Mouse (Mus musculus): ENCODE measurements around the gene Rad51b.

The Rad51b gene

GRCm38 (mm10) chr12:79490626-79491025, 193.5 kb downstream of the Rad51b start:
- no peak for DNase-seq (ENCODE audit: low read depth, low spot score)

GRCm38 (mm10) chr12:79492175-79492574, 195.1 kb downstream of the Rad51b start:
- DNase-seq (ENCODE audit: low read depth, low spot score), result no peak

GRCm38 (mm10) chr12:79492613-79493012, 195.5 kb downstream of the Rad51b start:
- DNase-seq (ENCODE audit: low read depth, low spot score), result no peak

- no peak for DNase-seq (ENCODE audit: low read depth, low spot score)
These were observed 196.4 kb downstream of the Rad51b start for GRCm38 (mm10) chr12:79493481-79493880.

GRCm38 (mm10) chr12:79498326-79498725, 201.2 kb downstream of the Rad51b start:
- DNase-seq (ENCODE audit: low read depth, low spot score), result peak; percentile 29

- no peak for DNase-seq (ENCODE audit: low read depth, low spot score)
These were observed 202.7 kb downstream of the Rad51b start for GRCm38 (mm10) chr12:79499809-79500208.

GRCm38 (mm10) chr12:79501877-79502276, 204.8 kb downstream of the Rad51b start:
- DNase-seq (ENCODE audit: low read depth, low spot score), result no peak

- no peak for DNase-seq (ENCODE audit: low read depth, low spot score)
These were observed 205.9 kb downstream of the Rad51b start for GRCm38 (mm10) chr12:79502862-79503581.

- DNase-seq (ENCODE audit: low read depth, low spot score), result no peak
These were observed 206.8 kb downstream of the Rad51b start for GRCm38 (mm10) chr12:79503582-79504515.

- DNase-seq (ENCODE audit: low read depth, low spot score), result no peak
These were observed 207.6 kb downstream of the Rad51b start for GRCm38 (mm10) chr12:79504641-79505040.

- no peak for DNase-seq (ENCODE audit: low read depth, low spot score)
These were observed 209.3 kb downstream of the Rad51b start for GRCm38 (mm10) chr12:79506421-79506820.

GRCm38 (mm10) chr12:79507141-79507681, 210.1 kb downstream of the Rad51b start:
- no peak for DNase-seq (ENCODE audit: low read depth, low spot score)

- DNase-seq (ENCODE audit: low read depth, low spot score), result peak; percentile 26
These were observed 214.5 kb downstream of the Rad51b start for GRCm38 (mm10) chr12:79511454-79512204.

GRCm38 (mm10) chr12:79512205-79512886, 215.3 kb downstream of the Rad51b start:
- no peak for DNase-seq (ENCODE audit: low read depth, low spot score)

- DNase-seq (ENCODE audit: low read depth, low spot score), result no peak
These were observed 216.1 kb downstream of the Rad51b start for GRCm38 (mm10) chr12:79512982-79513681.

- no peak for DNase-seq (ENCODE audit: low read depth, low spot score)
These were observed 217.6 kb downstream of the Rad51b start for GRCm38 (mm10) chr12:79514680-79515079.

GRCm38 (mm10) chr12:79522374-79522773, 225.3 kb downstream of the Rad51b start:
- peak; percentile 17 for DNase-seq (ENCODE audit: low read depth, low spot score)

GRCm38 (mm10) chr12:79524941-79525871, 228.1 kb downstream of the Rad51b start:
- DNase-seq (ENCODE audit: low read depth, low spot score), result no peak

- DNase-seq (ENCODE audit: low read depth, low spot score), result no peak
These were observed 228.8 kb downstream of the Rad51b start for GRCm38 (mm10) chr12:79525872-79526271.
